12 mouse cellular contexts compared by ENCODE assay signal in the genomic region with DNA sequence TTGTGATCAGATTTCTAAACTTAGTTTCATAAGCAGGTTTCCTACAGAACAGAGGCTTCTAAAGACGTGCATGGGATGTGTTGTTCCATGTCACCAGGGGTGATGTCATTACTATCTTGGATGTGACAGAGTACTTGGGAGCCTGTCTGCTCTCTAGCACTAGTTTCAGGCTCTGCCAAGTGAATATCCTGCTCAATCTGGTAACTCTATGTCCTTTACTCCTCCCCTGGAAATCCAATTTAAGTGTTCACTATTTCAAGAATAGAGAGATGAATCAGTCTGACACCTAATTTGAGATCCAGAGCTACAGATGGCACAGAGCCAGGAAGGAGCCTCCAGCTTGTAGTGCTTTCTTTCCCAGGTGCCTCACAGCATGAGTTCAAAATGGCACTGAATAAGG. TPM values are rescaled to one million over a fixed set of nuclear protein-coding genes. Genes with fewer than 3 reads are reported as not detected.
A peak's percentile ranks its signal among the peaks of the same experiment; 100 is the strongest.
DNase-seq lines count a peak whose midpoint lies in the region.
"Had no signal": no experiment of that assay in that cellular context is flagged by ENCODE, and none has a peak within 500 bp of the region (broad histone marks: within the 10 kb centered on the region; RNA-seq: fewer than 3 reads in every experiment).

No protein-coding gene starts in this region.

- intact Hi-C loops in left cerebral cortex, postnatal 4 days (cut with DNase I), result no loop called here

- no peak overlapping the region for H3K27ac ChIP-seq in heart, embryonic 10.5 days
- H3K27ac ChIP-seq: forebrain, embryonic 13.5 days; liver, embryonic 14.5 days; midbrain, embryonic 12.5 days had no signal

- H3K4me3 ChIP-seq in heart, embryonic 10.5 days, result no peak overlapping the region
- H3K4me3 ChIP-seq: forebrain, embryonic 13.5 days; midbrain, embryonic 12.5 days had no signal

- peak; percentile 61 to 76 for DNase-seq in heart, adult 18-20 months
- no peak for DNase-seq in heart, embryonic 10.5 days (ENCODE audit: low spot score)
- peak; percentile 48 for DNase-seq in cerebellum, adult 8-10 months
- peak; percentile 15 for DNase-seq in gastrocnemius, postnatal 25 days
- peak; percentile 37 for DNase-seq in left cerebral cortex, postnatal 4 days
- DNase-seq in adrenal gland, postnatal 10 days, result no peak
- no peak for DNase-seq in urinary bladder, adult 2 months (ENCODE audit: low spot score)
- DNase-seq in embryo, embryonic 9.5 days (ENCODE audit: extremely low spot score), result no peak
- DNase-seq: kidney, postnatal 4 days had no signal

- peaks cover 45% of the 10 kb centered on the region for H3K36me3 ChIP-seq in heart, embryonic 10.5 days

- H3K4me1 ChIP-seq in heart, embryonic 10.5 days, result no peaks in the 10 kb centered on the region
- H3K4me1 ChIP-seq: forebrain, embryonic 13.5 days; midbrain, embryonic 12.5 days had no signal

- H3K27me3 ChIP-seq in heart, embryonic 10.5 days (ENCODE audit: insufficient read depth, poor library complexity, severe bottlenecking), result no peaks in the 10 kb centered on the region
- H3K27me3 ChIP-seq: forebrain, embryonic 13.5 days; midbrain, embryonic 12.5 days had no signal

- no peaks in the 10 kb centered on the region for H3K9me3 ChIP-seq in heart, embryonic 10.5 days
- H3K9me3 ChIP-seq: forebrain, embryonic 13.5 days; midbrain, embryonic 12.5 days had no signal

- WGBS in heart, embryonic 10.5 days, result 54% methylated on average over 1 of the region's 1 CpGs

RNA-seq across cellular contexts. Expression of gene Kctd5, which starts 35.6 kb away (rescaled TPM):
- total RNA-seq in heart, adult 18-20 months (2021), result 1 to 10 TPM; 7.5 to 7.8 TPM
- 55.2 and 71.8 TPM in 2 replicates for polyA plus RNA-seq in heart, embryonic 10.5 days (2016; fragmentation: Nextera tagmentation; extraction: Ambion mirVana)
- 1 to 10 TPM; 8.5 to 9.1 TPM for total RNA-seq in gastrocnemius, postnatal 25 days (2021)
- 10 to 100 TPM; 67.0 to 68.4 TPM for total RNA-seq in left cerebral cortex, postnatal 4 days (2021)
- total RNA-seq in adrenal gland, postnatal 10 days (2021), result 10 to 100 TPM; 19.1 to 23.0 TPM
- polyA plus RNA-seq in urinary bladder, adult 2 months (2012; rRNA removed), result 27.7 and 35.6 TPM in 2 replicates

RNA-seq across cellular contexts. Expression of gene Pdpk1, which starts 41.8 kb away (rescaled TPM):
- total RNA-seq in heart, adult 18-20 months (2021), result 10 to 100 TPM; 39.7 to 41.1 TPM
- 33.0 and 38.7 TPM in 2 replicates for polyA plus RNA-seq in heart, embryonic 10.5 days (2016; fragmentation: Nextera tagmentation; extraction: Ambion mirVana)
- total RNA-seq in gastrocnemius, postnatal 25 days (2021), result 10 to 100 TPM; 35.2 to 38.6 TPM
- total RNA-seq in left cerebral cortex, postnatal 4 days (2021), result 10 to 100 TPM; 67.0 to 68.3 TPM
- total RNA-seq in adrenal gland, postnatal 10 days (2021), result 10 to 100 TPM; 46.8 to 53.3 TPM
- polyA plus RNA-seq in urinary bladder, adult 2 months (2012; rRNA removed), result 20.2 and 20.8 TPM in 2 replicates

RNA-seq across cellular contexts. Expression of gene Amdhd2, which starts 54.7 kb away (rescaled TPM):
- 10 to 100 TPM in 1 of 2 experiments, 1 to 10 TPM in 1; 8.3 to 13.5 TPM for total RNA-seq in heart, adult 18-20 months (2021)
- 40.0 and 44.5 TPM in 2 replicates for polyA plus RNA-seq in heart, embryonic 10.5 days (2016; fragmentation: Nextera tagmentation; extraction: Ambion mirVana)
- total RNA-seq in gastrocnemius, postnatal 25 days (2021), result 1 to 10 TPM; 8.7 to 9.8 TPM
- 10 to 100 TPM; 30.2 to 32.0 TPM for total RNA-seq in left cerebral cortex, postnatal 4 days (2021)
- total RNA-seq in adrenal gland, postnatal 10 days (2021), result 10 to 100 TPM; 36.6 to 44.2 TPM
- 24.7 and 29.2 TPM in 2 replicates for polyA plus RNA-seq in urinary bladder, adult 2 months (2012; rRNA removed)

Comparison
In these comparisons a context has a peak if more than half of its experiments do, and no peak if none do; other contexts are left out.
1. DNase-seq: peak in heart, adult 18-20 months (2 of 2), cerebellum, adult 8-10 months (single experiment), gastrocnemius, postnatal 25 days (single experiment) and left cerebral cortex, postnatal 4 days (single experiment); none in heart, embryonic 10.5 days (single experiment), adrenal gland, postnatal 10 days (single experiment), urinary bladder, adult 2 months (single experiment) and embryo, embryonic 9.5 days (single experiment).